Mouse (Mus musculus) WW6 (cell line): ENCODE measurements around the gene Trim67.
A peak's percentile ranks its signal among the peaks of the same experiment; 100 is the strongest.
"Not testable (repeated sequence)": the region's sequence is repeated elsewhere in the genome, so short reads cannot be mapped to it uniquely, and the experiment has no call there.

ENCODE experiments used
- DNase-seq: peaks from one replicate; pipeline ENCODE4 v3.0.0-alpha.2; 2013; ENCODE audit warnings: low read depth, low spot score

The Trim67 gene

GRCm38 (mm10) chr8:124831941-124832340, 39.0 kb downstream of the Trim67 start:
- no peak for DNase-seq

GRCm38 (mm10) chr8:124833430-124834205, 40.7 kb downstream of the Trim67 start:
- DNase-seq: no peak

- no peak for DNase-seq
Measured at GRCm38 (mm10) chr8:124835848-124836247, 43.0 kb downstream of the Trim67 start.

GRCm38 (mm10) chr8:124836273-124836672, 43.4 kb downstream of the Trim67 start:
- no peak for DNase-seq

- no peak for DNase-seq
Measured at GRCm38 (mm10) chr8:124836907-124837306, 44.0 kb downstream of the Trim67 start.

- DNase-seq: no peak
Measured at GRCm38 (mm10) chr8:124837956-124838355, 45.1 kb downstream of the Trim67 start.

- DNase-seq: no peak
Measured at GRCm38 (mm10) chr8:124839371-124839770, 46.5 kb downstream of the Trim67 start.

GRCm38 (mm10) chr8:124840900-124841299, 48.0 kb downstream of the Trim67 start:
- DNase-seq: no peak

- DNase-seq: no peak
Measured at GRCm38 (mm10) chr8:124841775-124842174, 48.9 kb downstream of the Trim67 start.

- not testable (repeated sequence) for DNase-seq
Measured at GRCm38 (mm10) chr8:124842929-124843328, 50.0 kb downstream of the Trim67 start.

- no peak for DNase-seq
Measured at GRCm38 (mm10) chr8:124845131-124845530, 52.2 kb downstream of the Trim67 start.

GRCm38 (mm10) chr8:124845573-124845972, 52.7 kb downstream of the Trim67 start:
- DNase-seq: no peak

- no peak for DNase-seq
Measured at GRCm38 (mm10) chr8:124853511-124853910, 60.6 kb downstream of the Trim67 start.

- peak; percentile 39 for DNase-seq
Measured at GRCm38 (mm10) chr8:124859466-124859865, 66.6 kb downstream of the Trim67 start.

- DNase-seq: no peak
Measured at GRCm38 (mm10) chr8:124860188-124860587, 67.3 kb downstream of the Trim67 start.

GRCm38 (mm10) chr8:124862321-124863162, 69.7 kb downstream of the Trim67 start, which contains the start of the genes Gnpat and 2810004N23Rik:
TSS of gene Gnpat (plus strand) at chr8:124863033.
TSS of gene 2810004N23Rik (minus strand) at chr8:124863120.
- DNase-seq: peak; percentile 76

GRCm38 (mm10) chr8:124863163-124863677, 70.3 kb downstream of the Trim67 start:
- no peak for DNase-seq

GRCm38 (mm10) chr8:124863729-124864128, 70.8 kb downstream of the Trim67 start:
- no peak for DNase-seq

- no peak for DNase-seq
Measured at GRCm38 (mm10) chr8:124866669-124867068, 73.8 kb downstream of the Trim67 start.

GRCm38 (mm10) chr8:124867126-124867525, 74.2 kb downstream of the Trim67 start:
- DNase-seq: no peak

- DNase-seq: no peak
Measured at GRCm38 (mm10) chr8:124869708-124870107, 76.8 kb downstream of the Trim67 start.

GRCm38 (mm10) chr8:124871474-124871873, 78.6 kb downstream of the Trim67 start:
- no peak for DNase-seq
